Mouse (Mus musculus) liver, embryonic 13.5 days (tissue): Measurements from ENCODE around the gene Gdf15. TPM values are rescaled to one million over a fixed set of nuclear protein-coding genes. Genes with fewer than 3 reads are reported as not detected.

Experiments
- ATAC-seq: fragments of 200-750 bp; cut with Nextera tagmentation; 2 replicates; pipeline ENCODE4 v1.8.0; 2017; ENCODE audit warnings: low read depth, mild to moderate bottlenecking, moderate number of reproducible peaks, moderate library complexity
- DNase-seq: peaks from one replicate; pipeline ENCODE4 v3.0.0; 2022
- H3K27ac ChIP-seq: fragments of 300-500 bp; sonication (generic); 2 replicates; pipeline ENCODE4 v1.5.1; 2015; ENCODE audit warnings: moderate library complexity, mild to moderate bottlenecking, inconsistent platforms
- H3K27me3 ChIP-seq: fragments of 300-500 bp; sonication (generic); 2 replicates; pipeline ENCODE4 v1.6.1; 2015; ENCODE audit warnings: mild to moderate bottlenecking, inconsistent platforms
- H3K36me3 ChIP-seq: fragments of 300-500 bp; sonication (generic); 2 replicates; pipeline ENCODE4 v1.6.1; 2015; ENCODE audit warnings: mild to moderate bottlenecking, inconsistent platforms
- H3K4me1 ChIP-seq: fragments of 300-500 bp; sonication (generic); replicated peaks from 2 replicates; pipeline ENCODE4 v1.6.1; 2015; ENCODE audit warnings: inconsistent platforms
- H3K4me2 ChIP-seq: fragments of 300-500 bp; sonication (generic); 2 replicates; pipeline ENCODE4 v1.6.1; 2015; ENCODE audit warnings: inconsistent platforms, mild to moderate bottlenecking, moderate library complexity
- H3K4me3 ChIP-seq: fragments of 300-500 bp; sonication (generic); replicated peaks from 2 replicates; pipeline ENCODE4 v1.5.1; 2015; ENCODE audit warnings: mild to moderate bottlenecking, inconsistent platforms
- H3K9ac ChIP-seq: fragments of 300-500 bp; sonication (generic); 2 replicates; pipeline ENCODE4 v1.6.1; 2015; ENCODE audit warnings: mild to moderate bottlenecking, inconsistent platforms
- H3K9me3 ChIP-seq: fragments of 300-500 bp; sonication (generic); replicated peaks from 2 replicates; pipeline ENCODE4 v1.6.1; 2016; ENCODE audit warnings: inconsistent platforms
- WGBS: fragments of 180-500 bp; shearing (Covaris S2); methylation state at CpG from one replicate; pipeline ENCODE4 v1.1.7; 2015; ENCODE audit not compliant: insufficient replicate concordance; 5-methylcytosine and 5-hydroxymethylcytosine counted together
- polyA plus RNA-seq: library from polyadenylated mRNA; unstranded; fragments of >200 nt; fragmentation: Nextera tagmentation; extraction: Ambion mirVana; gene quantifications from 2 replicates; pipeline ENCODE4 v1.2.1, GENCODE M21; 2015

Gene Gdf15
- polyA plus RNA-seq, 1 experiment from 2014 or later, result 3.9 TPM

GRCm38 (mm10) chr8:70672325-70673078, 40.2 kb upstream of the Gdf15 start:
- H3K9me3 ChIP-seq, result no peaks in the 10 kb centered on the region
- H3K4me3 ChIP-seq, result peak overlapping the region; percentile 70
- DNase-seq, result no peak
- WGBS, result 34% methylated on average over 19 of the region's 19 CpGs
- peak overlapping the region; percentile 92 for H3K27ac ChIP-seq
- peaks cover 15% of the 10 kb centered on the region for H3K36me3 ChIP-seq
- H3K4me1 ChIP-seq, result peaks cover 59% of the 10 kb centered on the region
- peak; percentile 3; the same call in 1 of the 2 replicates for ATAC-seq
- peak overlapping the region; percentile 74 for H3K4me2 ChIP-seq
- peak overlapping the region; percentile 76 for H3K9ac ChIP-seq
- H3K27me3 ChIP-seq, result no peaks in the 10 kb centered on the region

GRCm38 (mm10) chr8:70671615-70672324, 39.5 kb upstream of the Gdf15 start:
- H3K4me1 ChIP-seq, result peaks cover 58% of the 10 kb centered on the region
- 0 out of 2 replicates have a peak overlapping the region, but pooled peaks have one; percentile 92 for H3K27ac ChIP-seq
- WGBS, result 71% methylated on average over 10 of the region's 10 CpGs
- H3K36me3 ChIP-seq, result peaks cover 9% of the 10 kb centered on the region
- H3K9ac ChIP-seq, result peak overlapping the region; percentile 76; the same call in 1 of the 2 replicates
- H3K9me3 ChIP-seq, result no peaks in the 10 kb centered on the region
- H3K4me2 ChIP-seq, result peak overlapping the region; percentile 74; the same call in 1 of the 2 replicates
- ATAC-seq (no peak), DNase-seq (no peak)
- H3K27me3 ChIP-seq, result no peaks in the 10 kb centered on the region
- no peak overlapping the region for H3K4me3 ChIP-seq

- Histone ChIP-seq H3K9ac (no peak overlapping the region), H3K36me3 (no peaks in the 10 kb centered on the region), H3K27ac (no peak overlapping the region), H3K27me3 (no peaks in the 10 kb centered on the region), H3K4me2 (no peak overlapping the region), H3K9me3 (no peaks in the 10 kb centered on the region), H3K4me1 (peaks cover 29% of the 10 kb centered on the region), H3K4me3 (no peak overlapping the region)
- no peak for DNase-seq
- peak; percentile 57; the same call in 1 of the 2 replicates for ATAC-seq
- 60% methylated on average over 5 of the region's 5 CpGs for WGBS
Observed at GRCm38 (mm10) chr8:70667071-70667470, 34.8 kb upstream of the Gdf15 start.

- H3K4me2 ChIP-seq, result no peak overlapping the region
- peaks cover 28% of the 10 kb centered on the region for H3K4me1 ChIP-seq
- no peaks in the 10 kb centered on the region for H3K36me3 ChIP-seq
- DNase-seq (no peak), ATAC-seq (peak; percentile 62)
- peak overlapping the region; percentile 14; the same call in 1 of the 2 replicates for H3K27ac ChIP-seq
- H3K27me3 ChIP-seq, result no peaks in the 10 kb centered on the region
- WGBS, result 75% methylated on average over 2 of the region's 2 CpGs
- H3K9me3 ChIP-seq, result no peaks in the 10 kb centered on the region
- H3K4me3 ChIP-seq, result no peak overlapping the region
- no peak overlapping the region for H3K9ac ChIP-seq
Observed at GRCm38 (mm10) chr8:70665599-70665998, 33.3 kb upstream of the Gdf15 start.

GRCm38 (mm10) chr8:70664631-70665030, 32.4 kb upstream of the Gdf15 start:
- no peaks in the 10 kb centered on the region for H3K27me3 ChIP-seq
- H3K4me1 ChIP-seq, result peaks cover 38% of the 10 kb centered on the region
- no peak overlapping the region for H3K9ac ChIP-seq
- H3K27ac ChIP-seq, result no peak overlapping the region
- no peak overlapping the region for H3K4me2 ChIP-seq
- H3K36me3 ChIP-seq, result no peaks in the 10 kb centered on the region
- DNase-seq, result no peak
- ATAC-seq, result no peak
- H3K9me3 ChIP-seq, result no peaks in the 10 kb centered on the region
- H3K4me3 ChIP-seq, result no peak overlapping the region
- 59% methylated on average over 3 of the region's 3 CpGs for WGBS

- 70% methylated on average over 4 of the region's 4 CpGs for WGBS
- Histone ChIP-seq H3K4me2 (no peak overlapping the region), H3K9me3 (no peaks in the 10 kb centered on the region), H3K27ac (no peak overlapping the region), H3K27me3 (no peaks in the 10 kb centered on the region), H3K9ac (no peak overlapping the region), H3K36me3 (no peaks in the 10 kb centered on the region), H3K4me3 (no peak overlapping the region), H3K4me1 (peaks cover 43% of the 10 kb centered on the region)
- DNase-seq (no peak), ATAC-seq (no peak)
Observed at GRCm38 (mm10) chr8:70663691-70664090, 31.4 kb upstream of the Gdf15 start.

GRCm38 (mm10) chr8:70660273-70660725, 28.0 kb upstream of the Gdf15 start, which contains the start of gene Pgpep1:
TSS of gene Pgpep1 (minus strand) at chr8:70660388.
- no peaks in the 10 kb centered on the region for H3K27me3 ChIP-seq
- DNase-seq (peak; percentile 59), ATAC-seq (peak; percentile 35)
- H3K36me3 ChIP-seq, result peaks cover 22% of the 10 kb centered on the region
- peak within 1 kb of the TSS; percentile 89 for H3K4me2 ChIP-seq
- H3K4me3 ChIP-seq, result peak within 1 kb of the TSS; percentile 80
- H3K9ac ChIP-seq, result peak within 1 kb of the TSS; percentile 87
- H3K9me3 ChIP-seq, result no peaks in the 10 kb centered on the region
- 6% methylated on average over 14 of the region's 14 CpGs for WGBS
- H3K27ac ChIP-seq, result peak within 1 kb of the TSS; percentile 86
- peaks cover 44% of the 10 kb centered on the region for H3K4me1 ChIP-seq

GRCm38 (mm10) chr8:70659604-70660272, 27.5 kb upstream of the Gdf15 start:
- Histone ChIP-seq H3K4me3 (peak overlapping the region; percentile 80), H3K27ac (peak overlapping the region; percentile 86), H3K9ac (peak overlapping the region; percentile 87), H3K36me3 (peaks cover 28% of the 10 kb centered on the region), H3K4me1 (peaks cover 44% of the 10 kb centered on the region), H3K9me3 (no peaks in the 10 kb centered on the region), H3K4me2 (peak overlapping the region; percentile 89), H3K27me3 (no peaks in the 10 kb centered on the region)
- ATAC-seq (peak; percentile 92), DNase-seq (peak; percentile 92)
- WGBS, result 2% methylated on average over 44 of the region's 44 CpGs

GRCm38 (mm10) chr8:70658897-70659603, 26.8 kb upstream of the Gdf15 start:
- H3K9me3 ChIP-seq, result no peaks in the 10 kb centered on the region
- H3K27ac ChIP-seq, result peak overlapping the region; percentile 86
- no peaks in the 10 kb centered on the region for H3K27me3 ChIP-seq
- peak overlapping the region; percentile 87 for H3K9ac ChIP-seq
- no peak for DNase-seq
- WGBS, result 2% methylated on average over 31 of the region's 31 CpGs
- peaks cover 33% of the 10 kb centered on the region for H3K36me3 ChIP-seq
- H3K4me3 ChIP-seq, result peak overlapping the region; percentile 80
- peak overlapping the region; percentile 89 for H3K4me2 ChIP-seq
- peaks cover 46% of the 10 kb centered on the region for H3K4me1 ChIP-seq
- peak; percentile 60 for ATAC-seq

GRCm38 (mm10) chr8:70657739-70658138, 25.5 kb upstream of the Gdf15 start:
- H3K9ac ChIP-seq, result peak overlapping the region; percentile 13; the same call in 1 of the 2 replicates
- peaks cover 50% of the 10 kb centered on the region for H3K4me1 ChIP-seq
- DNase-seq (no peak), ATAC-seq (no peak)
- no peak overlapping the region for H3K27ac ChIP-seq
- no peaks in the 10 kb centered on the region for H3K27me3 ChIP-seq
- H3K36me3 ChIP-seq, result peaks cover 35% of the 10 kb centered on the region
- peak overlapping the region; percentile 89 for H3K4me2 ChIP-seq
- WGBS, result 90% methylated on average over 2 of the region's 2 CpGs
- no peaks in the 10 kb centered on the region for H3K9me3 ChIP-seq
- H3K4me3 ChIP-seq, result no peak overlapping the region
